Comparison of ENCODE assay signal across 21 mouse cellular contexts in genomic region chr12:73098593-73098992, GRCm38 (mm10). TPM values are rescaled to one million over a fixed set of nuclear protein-coding genes. Genes with fewer than 3 reads are reported as not detected.
DNase-seq lines count a peak whose midpoint lies in the region; ATAC-seq lines count a peak whose summit lies in the region.
"Had no signal": no experiment of that assay in that cellular context is flagged by ENCODE, and none has a peak within 500 bp of the region (broad histone marks: within the 10 kb centered on the region; RNA-seq: fewer than 3 reads in every experiment).

No protein-coding gene starts in this region.

- no peak for ATAC-seq in embryonic facial prominence, embryonic 14.5 days (ENCODE audit: low read depth)
- ATAC-seq in lung, embryonic 16.5 days (ENCODE audit: low read depth) = peak; percentile 60; the same call in 1 of the 2 replicates
- ATAC-seq: forebrain, embryonic 16.5 days; hindbrain, postnatal 0 days; intestine, embryonic 16.5 days; liver, postnatal 0 days had no signal

- no peak overlapping the region for H3K4me2 ChIP-seq in embryonic facial prominence, embryonic 14.5 days (ENCODE audit: low read depth, low read length)
- H3K4me2 ChIP-seq in lung, embryonic 16.5 days (ENCODE audit: low read depth, low read length) = no peak overlapping the region
- H3K4me2 ChIP-seq: liver, embryonic 11.5 days; stomach, embryonic 15.5 days had no signal

- 0 out of 2 replicates have a peak, but pooled peaks cover 3% of the 10 kb centered on the region for H3K9me3 ChIP-seq in embryonic facial prominence, embryonic 14.5 days (ENCODE audit: control insufficient read depth, low read length)
- H3K9me3 ChIP-seq in embryonic facial prominence, embryonic 10.5 days = peaks cover 5% of the 10 kb centered on the region; the same call in 1 of the 2 replicates
- no peaks in the 10 kb centered on the region for H3K9me3 ChIP-seq in lung, embryonic 16.5 days (ENCODE audit: control insufficient read depth, low read length)
- H3K9me3 ChIP-seq: heart, embryonic 10.5 days; stomach, embryonic 15.5 days had no signal

- WGBS in embryonic facial prominence, embryonic 14.5 days = 65% methylated on average over 4 of the region's 4 CpGs
- 88% methylated on average over 4 of the region's 4 CpGs for WGBS in embryonic facial prominence, embryonic 10.5 days
- WGBS in lung, embryonic 16.5 days = 52% methylated on average over 4 of the region's 4 CpGs

- H3K27ac ChIP-seq in embryonic facial prominence, embryonic 14.5 days (replicated peaks; ENCODE audit: low read depth, low read length) = no peak overlapping the region
- no peak overlapping the region for H3K27ac ChIP-seq in embryonic facial prominence, embryonic 10.5 days (replicated peaks)
- H3K27ac ChIP-seq in lung, embryonic 16.5 days (ENCODE audit: low read length) = no peak overlapping the region
- H3K27ac ChIP-seq: forebrain, embryonic 10.5 days; heart, embryonic 10.5 days; hindbrain, postnatal 0 days; stomach, embryonic 15.5 days had no signal

- no peak overlapping the region for H3K4me3 ChIP-seq in embryonic facial prominence, embryonic 14.5 days (ENCODE audit: low read depth, low read length)
- H3K4me3 ChIP-seq in embryonic facial prominence, embryonic 10.5 days = no peak overlapping the region
- no peak overlapping the region for H3K4me3 ChIP-seq in lung, embryonic 16.5 days (ENCODE audit: low read length)
- H3K4me3 ChIP-seq: forebrain, embryonic 10.5 days; heart, embryonic 10.5 days; stomach, embryonic 15.5 days had no signal

- DNase-seq in embryonic facial prominence, embryonic 14.5 days (ENCODE audit: low spot score) = peak; percentile 54
- no peak for DNase-seq in embryonic facial prominence, embryonic 10.5 days (ENCODE audit: low spot score)
- DNase-seq in kidney, adult 9 months = peak; percentile 24
- DNase-seq in kidney, postnatal 36 days = no peak
- DNase-seq in lung, postnatal 10 days = no peak
- DNase-seq in cerebellum, postnatal 10 days = no peak
- DNase-seq: adrenal gland, postnatal 25 days; cerebellum, adult 8-10 months; gastrocnemius, postnatal 14 days; liver, postnatal 0 days; midbrain, embryonic 14.5 days; right cerebral cortex, adult 18-20 months; thymus, postnatal 36 days had no signal

- H3K9ac ChIP-seq in embryonic facial prominence, embryonic 14.5 days (ENCODE audit: low read depth, low read length) = no peak overlapping the region
- H3K9ac ChIP-seq in lung, embryonic 16.5 days (ENCODE audit: low read length) = no peak overlapping the region
- H3K9ac ChIP-seq: liver, postnatal 0 days; stomach, embryonic 15.5 days had no signal

- H3K36me3 ChIP-seq in embryonic facial prominence, embryonic 14.5 days (ENCODE audit: control insufficient read depth, insufficient read depth, low read length) = peaks cover 34% of the 10 kb centered on the region
- peaks cover 49% of the 10 kb centered on the region for H3K36me3 ChIP-seq in embryonic facial prominence, embryonic 10.5 days (replicated peaks)
- peaks cover 6% of the 10 kb centered on the region for H3K36me3 ChIP-seq in lung, embryonic 16.5 days (ENCODE audit: control insufficient read depth, insufficient read depth, low read length)

- H3K27me3 ChIP-seq in embryonic facial prominence, embryonic 14.5 days (replicated peaks; ENCODE audit: control insufficient read depth, insufficient read depth, low read length) = no peaks in the 10 kb centered on the region
- H3K27me3 ChIP-seq in embryonic facial prominence, embryonic 10.5 days (replicated peaks; ENCODE audit: low read depth, poor library complexity, severe bottlenecking) = no peaks in the 10 kb centered on the region
- H3K27me3 ChIP-seq in lung, embryonic 16.5 days (ENCODE audit: control insufficient read depth, insufficient read depth, low read depth, low read length) = no peaks in the 10 kb centered on the region
- H3K27me3 ChIP-seq: stomach, embryonic 15.5 days had no signal

- no peaks in the 10 kb centered on the region for H3K4me1 ChIP-seq in embryonic facial prominence, embryonic 14.5 days (ENCODE audit: control insufficient read depth, insufficient read depth, low read length)
- peaks cover 6% of the 10 kb centered on the region for H3K4me1 ChIP-seq in embryonic facial prominence, embryonic 10.5 days
- H3K4me1 ChIP-seq in lung, embryonic 16.5 days (replicated peaks; ENCODE audit: control insufficient read depth, insufficient read depth, low read length) = no peaks in the 10 kb centered on the region
- H3K4me1 ChIP-seq: forebrain, embryonic 10.5 days; heart, embryonic 10.5 days; stomach, embryonic 15.5 days had no signal

RNA-seq across cellular contexts. Expression of gene Six4, which starts 14.7 kb away (rescaled TPM):
- polyA plus RNA-seq in embryonic facial prominence, embryonic 14.5 days (2014; fragmentation: Nextera tagmentation; extraction: Ambion mirVana) = 6.3 and 7.0 TPM in 2 replicates
- polyA plus RNA-seq in embryonic facial prominence, embryonic 10.5 days (2016; fragmentation: Nextera tagmentation; extraction: Ambion mirVana) = 16.1 and 16.4 TPM in 2 replicates
- polyA plus RNA-seq in lung, embryonic 16.5 days (2015; fragmentation: Nextera tagmentation; extraction: Ambion mirVana) = 1.9 and 2.2 TPM in 2 replicates
- polyA plus RNA-seq: liver, postnatal 0 days had no signal

RNA-seq across cellular contexts. Expression of gene Mnat1, which starts 24.9 kb away (rescaled TPM):
- 38.2 and 41.7 TPM in 2 replicates for polyA plus RNA-seq in embryonic facial prominence, embryonic 14.5 days (2014; fragmentation: Nextera tagmentation; extraction: Ambion mirVana)
- polyA plus RNA-seq in embryonic facial prominence, embryonic 10.5 days (2016; fragmentation: Nextera tagmentation; extraction: Ambion mirVana) = 40.7 and 40.8 TPM in 2 replicates
- 28.3 and 29.6 TPM in 2 replicates for polyA plus RNA-seq in lung, embryonic 16.5 days (2015; fragmentation: Nextera tagmentation; extraction: Ambion mirVana)

RNA-seq across cellular contexts. Expression of gene Six1, which starts 44.9 kb away (rescaled TPM):
- 46.5 and 53.9 TPM in 2 replicates for polyA plus RNA-seq in embryonic facial prominence, embryonic 14.5 days (2014; fragmentation: Nextera tagmentation; extraction: Ambion mirVana)
- polyA plus RNA-seq in embryonic facial prominence, embryonic 10.5 days (2016; fragmentation: Nextera tagmentation; extraction: Ambion mirVana) = 38.4 and 45.4 TPM in 2 replicates
- 1.3 and 2.0 TPM in 2 replicates for polyA plus RNA-seq in lung, embryonic 16.5 days (2015; fragmentation: Nextera tagmentation; extraction: Ambion mirVana)
- polyA plus RNA-seq: intestine, embryonic 16.5 days had no signal

Comparison
In these comparisons a context has a peak if more than half of its experiments do, and no peak if none do; other contexts are left out.
1. DNase-seq: peak in embryonic facial prominence, embryonic 14.5 days (single experiment) and kidney, adult 9 months (single experiment); none in embryonic facial prominence, embryonic 10.5 days (single experiment), kidney, postnatal 36 days (0 of 2), lung, postnatal 10 days (single experiment) and cerebellum, postnatal 10 days (0 of 2).
2. RNA of gene Six1, which starts 44.9 kb away (polyA plus RNA-seq): 46.5 to 53.9 TPM in embryonic facial prominence, embryonic 14.5 days and 38.4 to 45.4 TPM in embryonic facial prominence, embryonic 10.5 days; 1.3 to 2.0 TPM in lung, embryonic 16.5 days; every median in the first group is over 10 times any median in the second.